Mouse (Mus musculus): ENCODE measurements at regions not wholly inside any gene's neighbourhood (a gene's known extent, or its start where the extent isn't known, plus 50 kb on each side); places are given as distances from the start of the nearest gene placed in this dataset.

GRCm38 (mm10) chr12:5770531-5770930 lies 395.0 kb upstream of the Klhl29 start:
- TF ChIP-seq HCFC1 (IDR thresholded peaks at IDR 0.05; ENCODE audit: borderline replicate concordance, insufficient read depth, low read length) (no peak), MAFK (IDR thresholded peaks at IDR 0.05; ENCODE audit: insufficient read depth, low read depth, low read length) (no peak), ZC3H11A (IDR thresholded peaks at IDR 0.05; ENCODE audit: borderline replicate concordance, low read depth, low read length) (no peak)
